Mouse (Mus musculus) T-cell, adult 2 months (primary cell): ENCODE measurements around the gene Gm36028.

Experiments used
- DNase-seq: peaks from one replicate; pipeline ENCODE4 v3.0.0; 2022; ENCODE audit warnings: low spot score

Gene Gm36028

GRCm38 (mm10) chr16:37857495-37857894 lies 3.5 kb downstream of the Gm36028 start:
- no peak for DNase-seq

- DNase-seq: no peak
Observed at GRCm38 (mm10) chr16:37856327-37856726, 4.6 kb downstream of the Gm36028 start.

- no peak for DNase-seq
Observed at GRCm38 (mm10) chr16:37855583-37855982, 5.4 kb downstream of the Gm36028 start.

DNA sequence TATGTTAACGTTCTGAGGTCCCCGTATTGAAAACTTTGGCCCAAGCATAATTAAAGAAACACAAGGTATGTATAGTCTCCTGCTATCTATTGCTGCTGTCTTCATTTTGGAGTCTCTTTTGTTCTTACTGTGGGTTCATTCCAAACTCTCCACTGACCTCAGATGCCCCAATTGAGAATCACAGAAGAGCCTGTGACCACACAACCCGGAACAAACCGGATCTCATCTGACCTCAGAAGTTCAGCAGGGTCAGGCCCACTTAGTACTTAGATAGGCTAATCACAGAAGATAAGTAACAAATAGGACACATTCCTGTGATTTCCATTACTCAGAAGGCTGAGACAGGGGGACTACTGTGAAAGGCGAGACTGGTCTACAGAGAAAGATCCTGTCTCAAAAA lies 6.4 kb downstream of the Gm36028 start:
- no peak for DNase-seq

- no peak for DNase-seq
Observed at GRCm38 (mm10) chr16:37854054-37854453, 6.9 kb downstream of the Gm36028 start.

- DNase-seq: no peak
Observed at GRCm38 (mm10) chr16:37853279-37853678, 7.7 kb downstream of the Gm36028 start.

DNA sequence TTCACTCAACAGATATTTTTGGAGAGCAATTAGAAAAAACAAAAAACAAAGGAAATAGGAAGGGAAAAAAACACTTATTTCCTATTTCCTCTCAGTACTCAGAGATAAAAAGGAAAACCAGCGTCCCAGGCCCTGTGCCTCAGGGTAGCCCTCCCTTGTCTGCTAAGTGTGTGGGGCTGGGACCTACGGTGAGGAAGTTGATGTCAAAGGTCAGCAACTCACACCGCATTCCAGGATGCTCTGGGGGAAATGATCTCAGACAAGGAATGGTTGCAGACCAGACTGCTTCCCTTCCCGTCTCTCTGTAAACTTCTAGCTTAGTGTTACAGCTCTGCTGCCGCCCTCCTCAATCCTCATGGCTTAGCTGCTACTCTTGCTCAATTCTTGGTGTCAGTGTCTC lies 9.6 kb downstream of the Gm36028 start:
- DNase-seq: no peak

DNA sequence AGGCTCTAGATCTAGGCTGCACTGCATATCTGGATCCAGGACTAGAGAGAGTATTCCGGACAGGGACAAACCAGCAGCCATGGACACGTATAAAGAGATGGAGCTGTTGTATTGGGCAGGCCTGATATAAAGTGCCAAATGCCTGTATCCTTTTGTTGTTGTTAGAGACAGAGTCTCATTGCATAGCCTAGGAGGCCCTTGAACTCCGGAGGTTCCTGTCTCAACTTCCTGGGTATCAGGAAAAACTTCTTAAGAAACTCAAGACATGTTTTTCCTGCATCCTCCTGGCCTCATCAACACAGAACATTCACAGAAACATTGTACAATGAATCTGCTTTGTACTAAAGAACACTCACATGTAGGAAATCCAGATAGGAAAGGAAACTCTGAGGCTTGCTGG lies 13.9 kb downstream of the Gm36028 start:
- no peak for DNase-seq

DNA sequence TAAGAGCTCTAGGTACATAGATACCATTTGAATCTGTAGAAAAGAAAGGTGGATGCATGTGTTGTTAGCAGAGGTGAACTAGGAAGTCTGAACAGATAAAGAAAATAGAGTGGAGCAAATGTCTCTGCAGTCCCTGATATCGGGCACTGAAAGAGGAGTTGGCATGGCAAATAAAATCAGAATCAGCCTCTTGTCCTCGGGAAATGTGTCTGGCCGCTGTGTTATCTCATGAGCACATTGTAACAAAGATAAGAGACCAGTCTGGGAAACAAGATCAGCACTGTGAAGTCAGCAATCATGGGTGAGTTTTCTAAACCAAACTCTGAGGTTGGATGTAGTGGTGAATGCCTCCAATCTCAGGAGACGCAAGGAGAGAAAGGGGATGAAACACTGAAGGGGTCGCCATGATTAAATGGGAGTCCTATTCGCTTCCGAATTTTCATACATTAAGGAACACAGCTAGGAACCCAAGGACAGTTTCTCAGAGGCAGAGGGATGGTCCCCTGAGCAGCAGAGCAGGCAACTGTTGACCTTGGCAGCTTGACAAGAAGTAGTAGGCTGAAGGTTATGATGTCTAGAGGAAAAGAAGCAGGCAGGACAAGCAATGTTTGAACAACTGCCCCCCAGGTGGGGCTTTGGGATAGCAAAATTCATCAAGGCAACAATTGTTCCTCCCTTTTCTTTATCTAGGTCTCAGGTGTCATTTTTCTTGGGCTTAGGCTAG lies 15.6 kb downstream of the Gm36028 start:
- DNase-seq: no peak

DNA sequence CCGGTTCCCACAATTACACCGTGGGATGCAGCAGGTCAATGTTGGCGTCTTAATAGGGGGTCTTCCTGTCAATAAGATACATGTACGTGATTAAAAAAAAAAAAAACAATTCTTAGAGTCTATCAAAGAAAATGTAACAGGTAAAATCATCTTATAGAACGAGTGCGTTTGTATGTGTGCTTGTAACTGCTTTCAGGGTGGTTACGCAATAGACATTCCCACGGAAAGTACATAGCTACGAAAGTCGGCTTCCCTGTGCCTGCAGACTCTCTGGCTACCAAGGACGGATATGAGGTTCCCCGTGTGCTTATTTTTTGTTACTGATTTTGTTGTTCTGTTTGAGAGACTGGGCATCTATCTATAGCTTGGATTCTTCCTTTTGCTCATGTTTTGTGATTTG lies 17.2 kb downstream of the Gm36028 start:
- DNase-seq: no peak

GRCm38 (mm10) chr16:37842439-37842838 lies 18.5 kb downstream of the Gm36028 start:
- DNase-seq: no peak

DNA sequence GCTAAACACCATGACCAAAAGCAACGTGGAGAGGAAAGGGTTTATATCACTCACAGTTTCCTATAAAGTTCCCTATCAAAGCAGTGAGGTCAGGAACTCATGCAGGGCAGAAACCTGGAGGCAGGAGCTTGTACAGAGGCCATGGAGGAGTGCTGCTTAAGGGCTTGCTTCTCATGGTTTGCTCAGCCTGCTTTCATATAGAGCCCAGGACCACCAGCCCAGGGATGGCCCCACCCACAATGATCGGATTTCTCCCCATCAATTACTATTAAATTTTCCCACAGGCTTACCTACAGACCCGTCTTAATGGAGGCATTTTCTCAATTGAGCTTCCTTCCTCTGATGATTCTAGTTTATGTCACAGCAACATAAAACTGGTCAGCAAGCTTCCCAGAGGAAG lies 23.4 kb downstream of the Gm36028 start:
- no peak for DNase-seq

DNA sequence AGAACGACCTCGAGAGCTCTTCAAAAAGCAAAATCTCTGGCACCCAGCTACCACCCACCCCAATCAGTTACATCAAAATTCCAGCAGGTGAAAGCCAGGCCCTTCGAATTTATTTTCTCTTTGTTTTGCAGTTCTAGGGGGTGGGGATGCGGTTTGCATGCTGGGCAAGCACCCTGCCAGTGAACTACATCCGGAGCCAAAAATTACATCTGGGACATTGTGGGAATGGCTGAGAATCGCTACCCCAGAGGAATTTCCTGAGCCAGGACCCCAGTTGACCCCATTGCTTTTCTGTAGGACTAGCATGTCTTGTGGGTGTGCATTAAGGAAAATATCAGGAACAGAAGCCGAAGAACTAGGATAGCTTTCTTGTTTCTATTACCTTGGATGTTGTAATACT lies 29.9 kb downstream of the Gm36028 start:
- DNase-seq: no peak

DNA sequence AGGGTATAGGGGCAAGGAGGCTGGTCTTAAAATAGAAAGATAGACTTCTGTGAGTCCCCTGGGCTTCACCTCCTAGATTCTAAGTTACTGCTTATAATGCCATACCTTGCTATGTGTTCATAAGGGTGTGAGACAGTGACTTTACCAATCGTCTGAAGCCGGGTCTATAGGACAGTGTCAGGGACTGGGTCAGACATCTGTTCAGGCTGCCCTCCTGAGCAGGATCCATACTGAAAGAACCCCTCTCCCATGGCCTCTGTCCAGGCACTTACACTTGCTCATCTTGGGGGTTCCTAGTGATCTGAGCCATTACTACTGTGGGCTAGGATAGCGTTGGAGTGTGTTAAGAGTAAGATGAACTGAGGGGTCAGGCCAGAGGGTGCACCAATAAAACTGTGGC lies 34.7 kb downstream of the Gm36028 start:
- DNase-seq: no peak

DNA sequence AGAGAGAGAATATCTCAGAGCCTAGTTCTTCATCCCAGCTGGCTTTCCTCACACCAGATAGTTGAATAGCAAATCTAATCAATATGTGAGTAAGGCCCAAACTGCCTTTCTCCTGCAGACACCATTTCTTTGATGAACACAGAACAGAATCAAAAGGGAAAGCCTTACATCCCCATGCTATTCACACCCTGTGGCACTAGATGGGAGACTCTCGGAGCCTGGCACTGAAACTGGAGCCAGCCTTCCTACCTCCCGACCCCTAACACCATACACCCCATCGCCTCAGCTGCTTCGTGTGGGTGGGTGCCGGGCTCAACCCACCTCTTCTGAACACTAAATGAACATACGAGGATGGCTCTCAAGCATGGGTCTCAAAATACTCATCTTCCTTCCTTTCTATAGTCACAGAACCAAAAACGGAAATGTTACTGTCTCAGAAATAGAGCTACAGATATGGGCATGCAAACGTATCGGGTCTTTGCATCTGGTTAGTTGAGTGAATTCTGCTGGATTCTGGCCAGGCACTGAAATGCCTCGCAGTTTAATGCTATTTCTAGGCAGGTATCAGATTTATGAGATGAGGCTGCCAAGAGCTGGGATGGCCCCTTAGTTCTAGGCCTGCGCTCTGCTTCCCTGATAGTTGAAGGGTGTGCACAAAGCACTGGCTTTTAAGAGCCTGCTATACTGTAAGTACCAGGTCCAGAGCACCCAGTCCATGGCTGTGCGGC lies 36.0 kb downstream of the Gm36028 start:
- DNase-seq: no peak

DNA sequence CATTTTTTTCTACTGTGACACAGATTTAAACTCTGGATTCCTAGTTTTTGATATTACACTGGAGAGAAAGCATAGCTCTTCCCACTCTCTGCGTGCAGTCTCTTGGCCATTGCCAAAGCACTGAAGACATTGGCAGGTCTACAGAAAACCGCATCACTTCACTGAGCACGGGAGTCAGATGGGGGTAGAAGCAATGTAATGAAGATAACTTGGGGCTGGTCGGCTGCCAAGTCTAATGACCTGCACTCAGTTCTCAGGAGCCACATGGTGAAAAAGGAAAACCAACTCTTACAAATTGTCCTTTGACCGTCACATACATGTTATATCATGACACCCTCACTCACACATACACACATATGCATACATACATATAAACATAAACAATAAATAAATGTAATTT lies 37.0 kb downstream of the Gm36028 start:
- DNase-seq: no peak

GRCm38 (mm10) chr16:37817986-37818385 lies 43.0 kb downstream of the Gm36028 start:
- no peak for DNase-seq

DNA sequence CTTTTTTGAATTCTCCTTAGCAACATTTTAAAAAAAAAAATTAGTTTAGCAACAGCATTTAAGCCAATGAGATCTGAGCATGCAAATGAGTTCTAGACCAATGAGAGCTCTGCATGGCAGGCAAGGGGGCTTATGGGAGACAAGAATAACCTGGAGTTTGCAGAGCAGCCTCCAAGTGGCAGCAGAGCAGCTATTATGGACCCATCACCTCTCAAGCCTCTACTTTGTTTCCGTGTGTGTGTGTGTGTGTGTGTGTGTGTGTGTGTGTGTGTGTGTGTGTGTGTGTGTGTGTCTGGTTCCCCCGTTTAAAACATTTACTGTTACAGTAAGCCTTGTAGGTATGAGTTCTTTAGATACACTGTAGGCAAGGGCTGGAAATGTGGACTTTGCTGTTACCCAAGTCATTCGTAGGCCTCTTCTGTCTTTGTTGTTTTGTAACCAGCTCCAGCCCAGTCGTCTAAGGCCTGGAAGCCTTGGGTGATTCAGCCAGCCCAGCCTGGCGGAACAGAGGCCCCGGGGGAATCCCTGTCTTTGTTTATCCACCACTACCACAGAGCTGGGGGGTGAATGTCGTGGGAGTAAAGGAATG lies 46.5 kb downstream of the Gm36028 start:
- peak; percentile 41 for DNase-seq

DNA sequence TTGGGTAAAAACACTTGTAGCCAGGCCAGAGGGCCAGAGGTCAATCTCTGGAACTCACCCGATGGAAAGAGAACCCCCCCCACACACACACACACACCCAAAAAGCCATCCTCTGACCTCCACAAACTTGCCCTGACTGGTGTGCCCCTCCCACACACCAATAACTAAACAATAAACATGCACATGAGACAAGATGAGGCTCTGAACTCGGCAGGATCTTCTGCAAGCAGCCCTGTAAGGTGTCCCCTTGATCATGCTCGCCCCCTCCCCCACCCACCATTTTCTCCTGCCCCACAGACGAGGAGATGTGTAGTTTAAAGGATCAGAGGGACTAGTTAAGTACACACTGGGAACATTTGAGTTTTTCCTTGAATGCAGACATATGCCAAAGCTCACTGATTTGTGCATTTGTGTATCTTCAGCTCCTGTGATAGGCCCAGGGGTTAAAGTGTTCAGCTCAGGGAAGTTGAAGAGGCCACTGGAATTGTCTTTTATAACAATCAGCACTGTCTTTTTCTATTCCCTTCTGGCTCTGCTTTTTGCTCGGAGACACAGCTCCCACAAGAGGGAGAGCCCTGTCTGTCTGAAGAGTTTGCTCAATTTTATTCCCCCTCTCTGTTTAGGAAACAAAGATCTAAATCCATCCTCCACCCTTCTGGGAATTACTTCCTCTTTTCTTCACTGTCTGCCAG lies 47.1 kb downstream of the Gm36028 start:
- no peak for DNase-seq

GRCm38 (mm10) chr16:37812474-37812886 lies 48.5 kb downstream of the Gm36028 start:
- DNase-seq: no peak

GRCm38 (mm10) chr16:37811874-37812273 lies 49.1 kb downstream of the Gm36028 start:
- no peak for DNase-seq

DNA sequence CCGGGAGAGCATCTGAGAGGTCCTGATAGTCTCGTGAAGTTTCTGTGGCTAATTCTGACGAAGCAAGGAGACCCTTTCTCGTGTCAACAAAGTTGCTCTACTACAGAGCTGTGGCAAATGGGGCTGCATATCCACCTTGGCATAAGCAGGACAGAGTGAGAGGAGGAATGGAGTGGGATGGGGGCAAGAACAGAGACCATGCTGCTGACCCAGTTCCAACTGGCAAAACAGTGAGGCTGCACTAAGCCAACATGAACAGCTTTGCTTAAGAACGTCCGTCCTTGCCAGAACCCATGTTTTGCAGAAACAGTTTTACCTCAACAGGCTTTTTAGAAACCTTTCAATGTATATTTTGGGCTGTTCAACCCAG lies 51.3 kb downstream of the Gm36028 start:
- DNase-seq: no peak
